Mouse (Mus musculus): Measurements from ENCODE around the gene Parp9.
"Not testable (repeated sequence)": the region's sequence is repeated elsewhere in the genome, so short reads cannot be mapped to it uniquely, and the experiment has no call there.

Parp9 gene

GRCm38 (mm10) chr16:35924341-35924740 lies 13.9 kb upstream of the Parp9 start:
- no peak for DNase-seq (ENCODE audit: extremely low read depth, low read depth)

- DNase-seq (ENCODE audit: extremely low read depth, low read depth): no peak
These were observed 5.9 kb upstream of the Parp9 start for GRCm38 (mm10) chr16:35932179-35933055.

- DNase-seq (ENCODE audit: extremely low read depth, low read depth): no peak
These were observed 5.1 kb upstream of the Parp9 start for GRCm38 (mm10) chr16:35933181-35933580.

- no peak for DNase-seq (ENCODE audit: extremely low read depth, low read depth)
These were observed 991 bp downstream of the Parp9 start for GRCm38 (mm10) chr16:35939261-35939660.

GRCm38 (mm10) chr16:35939690-35940089 lies 1.4 kb downstream of the Parp9 start:
- DNase-seq (ENCODE audit: extremely low read depth, low read depth): peak; percentile 97

- DNase-seq (ENCODE audit: extremely low read depth, low read depth): no peak
These were observed 3.1 kb downstream of the Parp9 start for GRCm38 (mm10) chr16:35941382-35941781.

GRCm38 (mm10) chr16:35949264-35949663 lies 11.0 kb downstream of the Parp9 start:
- no peak for DNase-seq (ENCODE audit: extremely low read depth, low read depth)

GRCm38 (mm10) chr16:35951216-35951615 lies 12.9 kb downstream of the Parp9 start:
- DNase-seq (ENCODE audit: extremely low read depth, low read depth): no peak

GRCm38 (mm10) chr16:35952628-35953130 lies 14.4 kb downstream of the Parp9 start:
- no peak for DNase-seq (ENCODE audit: extremely low read depth, low read depth)

- not testable (repeated sequence) for DNase-seq (ENCODE audit: extremely low read depth, low read depth)
These were observed 27.7 kb downstream of the Parp9 start for GRCm38 (mm10) chr16:35965991-35966390.

- DNase-seq (ENCODE audit: extremely low read depth, low read depth): no peak
These were observed 28.3 kb downstream of the Parp9 start for GRCm38 (mm10) chr16:35966411-35967115.

- no peak for DNase-seq (ENCODE audit: extremely low read depth, low read depth)
These were observed 29.0 kb downstream of the Parp9 start for GRCm38 (mm10) chr16:35967319-35967718.

GRCm38 (mm10) chr16:35968149-35968548 lies 29.9 kb downstream of the Parp9 start:
- DNase-seq (ENCODE audit: extremely low read depth, low read depth): no peak

GRCm38 (mm10) chr16:35974021-35974420 lies 35.8 kb downstream of the Parp9 start:
- DNase-seq (ENCODE audit: extremely low read depth, low read depth): no peak

- not testable (repeated sequence) for DNase-seq (ENCODE audit: extremely low read depth, low read depth)
These were observed 40.2 kb downstream of the Parp9 start, which contains the start of gene Kpna1 for GRCm38 (mm10) chr16:35978450-35978849. Gene Kpna1, plus strand, starts transcription at chr16:35978750.

- peak; percentile 100 for DNase-seq (ENCODE audit: extremely low read depth, low read depth)
These were observed 43.1 kb downstream of the Parp9 start for GRCm38 (mm10) chr16:35981363-35981821.

GRCm38 (mm10) chr16:35982506-35982901 lies 44.2 kb downstream of the Parp9 start:
- DNase-seq (ENCODE audit: extremely low read depth, low read depth): no peak

- DNase-seq (ENCODE audit: extremely low read depth, low read depth): peak; percentile 84
These were observed 44.7 kb downstream of the Parp9 start for GRCm38 (mm10) chr16:35982902-35983516.

GRCm38 (mm10) chr16:35983517-35984101 lies 45.3 kb downstream of the Parp9 start:
- peak; percentile 45 for DNase-seq (ENCODE audit: extremely low read depth, low read depth)

- no peak for DNase-seq (ENCODE audit: extremely low read depth, low read depth)
These were observed 46.2 kb downstream of the Parp9 start for GRCm38 (mm10) chr16:35984471-35984870.

GRCm38 (mm10) chr16:35987930-35988329 lies 49.7 kb downstream of the Parp9 start:
- DNase-seq (ENCODE audit: extremely low read depth, low read depth): no peak
